Comparison of ENCODE assay signal across 8 mouse cellular contexts in the genomic region with DNA sequence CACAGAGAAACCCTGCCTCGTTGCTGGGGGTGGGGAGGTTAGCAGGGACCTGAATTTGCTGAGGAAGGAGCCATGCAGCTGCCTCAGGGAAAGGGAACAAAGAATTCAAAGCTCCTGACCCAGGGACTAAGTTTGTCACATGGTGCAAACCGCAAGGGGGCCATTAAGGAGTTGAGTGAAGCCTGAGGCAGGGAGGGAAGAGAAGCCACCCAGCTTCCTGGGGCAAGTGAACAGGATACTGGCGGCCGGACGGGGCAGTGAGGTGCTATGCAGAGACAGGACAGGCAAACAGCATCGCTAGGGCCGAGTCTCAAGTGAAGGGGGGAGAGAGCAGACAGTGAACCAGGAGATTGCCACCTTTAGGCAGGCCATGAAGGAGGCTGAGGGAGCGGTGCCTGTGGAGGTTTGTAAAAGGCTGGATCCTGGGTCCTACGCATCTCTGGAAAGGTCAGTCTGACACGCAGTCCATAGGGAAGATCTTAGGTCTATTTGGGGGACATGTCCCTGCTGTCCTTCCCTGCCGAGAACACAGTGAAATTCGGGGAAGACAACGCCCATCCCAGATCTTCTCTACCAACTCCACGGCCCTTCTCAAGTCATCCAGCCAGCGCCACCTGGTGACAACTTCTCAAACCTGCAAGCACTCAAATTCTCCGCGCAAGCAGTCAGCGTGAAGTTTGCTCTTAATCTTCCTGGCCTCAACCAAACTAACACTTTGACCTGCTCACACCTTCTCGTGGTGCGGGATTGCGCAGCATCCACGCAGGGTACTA. TPM values are rescaled to one million over a fixed set of nuclear protein-coding genes. Genes with fewer than 3 reads are reported as not detected.
A peak's percentile ranks its signal among the peaks of the same experiment; 100 is the strongest.
DNase-seq lines count a peak whose midpoint lies in the region; ATAC-seq lines count a peak whose summit lies in the region.

No protein-coding gene starts in this region.

- H3K27ac ChIP-seq in hindbrain, embryonic 13.5 days = no peak overlapping the region

- peak; percentile 71 for DNase-seq in Muller cell, postnatal 12 days (ENCODE audit: inconsistent ontology term)
- peak; percentile 77 for DNase-seq in cerebellum, adult 9-10 months
- DNase-seq in frontal cortex, adult 2 months (ENCODE audit: extremely low spot score in 1 of 2, low spot score in 1 of 2) = peak; percentile 23 to 87
- peak; percentile 60 to 85 for DNase-seq in layer of hippocampus, postnatal 25 days (ENCODE audit: extremely low spot score in 1 of 2, low spot score in 1 of 2)
- peak; percentile 82 for DNase-seq in lung, postnatal 25 days (ENCODE audit: low spot score)
- DNase-seq in retina, adult 2 months (ENCODE audit: low read depth, low spot score) = peak; percentile 57
- peak; percentile 82 for DNase-seq in thymus, postnatal 25 days

- H3K27me3 ChIP-seq in hindbrain, embryonic 13.5 days = peaks cover 54% of the 10 kb centered on the region

- ATAC-seq in hindbrain, embryonic 13.5 days (ENCODE audit: low FRiP score) = no peak

- H3K4me1 ChIP-seq in hindbrain, embryonic 13.5 days (replicated peaks) = peaks cover 28% of the 10 kb centered on the region

- peak overlapping the region; percentile 50 for H3K4me2 ChIP-seq in hindbrain, embryonic 13.5 days

- no peaks in the 10 kb centered on the region for H3K9me3 ChIP-seq in hindbrain, embryonic 13.5 days

- H3K36me3 ChIP-seq in hindbrain, embryonic 13.5 days = no peaks in the 10 kb centered on the region

- 7% methylated on average over 22 of the region's 22 CpGs for WGBS in hindbrain, embryonic 13.5 days

- H3K4me3 ChIP-seq in hindbrain, embryonic 13.5 days = no peak overlapping the region

- H3K9ac ChIP-seq in hindbrain, embryonic 13.5 days = no peak overlapping the region

RNA-seq across cellular contexts. Expression of a gene that starts 1.8 kb away (rescaled TPM):
- polyA plus RNA-seq in frontal cortex, adult 2 months (2012; rRNA removed) = 3.2 and 3.8 TPM in 2 replicates
- polyA plus RNA-seq in hindbrain, embryonic 13.5 days (2015; fragmentation: Nextera tagmentation; extraction: Ambion mirVana) = 0.55 and 1.2 TPM in 2 replicates
- total RNA-seq in layer of hippocampus, postnatal 25 days (2021) = 1 to 10 TPM; 2.6 TPM

RNA-seq across cellular contexts. Expression of a gene that starts 14.5 kb away (rescaled TPM):
- 6.3 and 6.7 TPM in 2 replicates for polyA plus RNA-seq in frontal cortex, adult 2 months (2012; rRNA removed)
- 68.1 and 71.4 TPM in 2 replicates for polyA plus RNA-seq in hindbrain, embryonic 13.5 days (2015; fragmentation: Nextera tagmentation; extraction: Ambion mirVana)
- 1 to 10 TPM; 7.7 to 8.5 TPM for total RNA-seq in layer of hippocampus, postnatal 25 days (2021)
